Mouse (Mus musculus) urinary bladder, postnatal 36 days (tissue): Measurements from ENCODE around the gene Synpo2l.
"Not testable (repeated sequence)": the region's sequence is repeated elsewhere in the genome, so short reads cannot be mapped to it uniquely, and the experiment has no call there.

Source experiments
- DNase-seq, 2 experiments: peaks; one replicate each; pipeline ENCODE4 v3.0.0; 2022; ENCODE audit warnings: low spot score in 2 of 2, mixed read lengths in 1 of 2

Gene Synpo2l

DNA sequence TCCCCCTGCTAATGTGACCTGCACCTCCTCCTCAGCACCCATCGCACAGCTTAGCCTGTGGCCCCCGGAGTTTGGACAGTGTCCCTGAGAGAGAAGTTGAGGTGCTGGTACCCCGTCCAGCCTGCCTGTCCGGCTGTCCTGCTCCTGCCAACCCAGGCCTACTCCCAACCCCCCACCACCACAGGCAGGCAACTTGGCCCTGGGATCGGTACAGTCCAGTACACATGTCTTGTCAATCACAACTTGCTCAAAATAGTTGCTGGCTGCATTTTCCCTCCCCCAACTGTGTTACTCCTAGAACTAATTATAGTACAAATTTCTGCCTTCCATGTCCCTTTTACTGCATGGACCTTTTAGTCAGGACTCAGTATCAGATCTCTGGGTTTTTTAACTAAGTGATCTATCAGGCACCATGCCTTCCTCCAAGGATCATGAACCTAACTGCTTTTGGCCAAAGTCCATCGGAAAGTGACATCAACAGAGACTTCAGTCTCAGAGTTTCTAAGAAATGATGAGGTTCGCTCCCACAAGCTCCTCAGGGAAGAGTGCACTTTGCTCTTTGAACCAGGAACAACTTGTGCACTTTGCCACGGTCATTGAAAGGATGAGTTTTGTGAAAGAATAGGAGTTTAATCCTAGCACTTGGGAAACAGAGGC, at the start of gene Synpo2l:
TSS of gene Synpo2l (minus strand) at position 201 of the 657 bp plus-strand sequence.
- no peak for DNase-seq

DNA sequence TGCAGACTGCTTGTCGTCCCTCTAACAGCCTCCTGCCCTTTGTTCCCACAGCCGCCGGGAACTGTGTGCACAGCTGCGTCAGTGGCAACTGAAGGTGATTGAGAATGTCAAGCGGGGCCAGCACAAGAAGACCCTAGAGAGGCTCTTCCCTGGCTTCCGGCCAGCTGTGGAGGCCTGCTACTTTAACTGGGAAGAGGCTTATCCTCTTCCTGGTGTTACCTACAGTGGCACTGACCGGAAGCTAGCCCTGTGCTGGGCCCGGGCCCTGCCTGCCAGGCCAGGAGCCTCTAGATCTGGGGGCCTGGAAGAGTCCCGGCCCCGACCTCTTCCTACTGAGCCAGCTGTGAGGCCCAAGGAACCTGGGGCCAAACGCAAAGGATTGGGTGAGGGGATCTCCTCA, 45.7 kb upstream of the Synpo2l start:
- no peak for DNase-seq

DNA sequence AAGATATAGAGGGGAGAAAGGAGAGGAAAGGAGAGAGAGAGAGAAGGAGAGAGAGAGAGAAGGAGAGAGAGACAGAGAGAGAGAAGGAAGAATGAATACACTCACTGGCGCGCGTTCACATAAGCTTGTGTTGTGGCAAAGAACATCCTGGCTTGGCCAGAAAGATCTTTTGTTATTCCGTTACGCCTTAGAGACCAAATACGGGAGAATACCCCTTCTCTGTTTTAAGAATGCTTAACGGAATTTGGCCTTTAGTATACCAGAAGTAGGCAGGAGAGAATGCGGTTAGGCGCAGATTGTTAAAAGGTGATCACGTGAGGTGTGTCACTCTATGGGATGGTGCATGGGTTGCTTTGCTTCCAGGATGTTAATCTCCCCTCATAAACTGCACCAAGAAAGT, 40.1 kb upstream of the Synpo2l start:
- DNase-seq, result no peak

DNA sequence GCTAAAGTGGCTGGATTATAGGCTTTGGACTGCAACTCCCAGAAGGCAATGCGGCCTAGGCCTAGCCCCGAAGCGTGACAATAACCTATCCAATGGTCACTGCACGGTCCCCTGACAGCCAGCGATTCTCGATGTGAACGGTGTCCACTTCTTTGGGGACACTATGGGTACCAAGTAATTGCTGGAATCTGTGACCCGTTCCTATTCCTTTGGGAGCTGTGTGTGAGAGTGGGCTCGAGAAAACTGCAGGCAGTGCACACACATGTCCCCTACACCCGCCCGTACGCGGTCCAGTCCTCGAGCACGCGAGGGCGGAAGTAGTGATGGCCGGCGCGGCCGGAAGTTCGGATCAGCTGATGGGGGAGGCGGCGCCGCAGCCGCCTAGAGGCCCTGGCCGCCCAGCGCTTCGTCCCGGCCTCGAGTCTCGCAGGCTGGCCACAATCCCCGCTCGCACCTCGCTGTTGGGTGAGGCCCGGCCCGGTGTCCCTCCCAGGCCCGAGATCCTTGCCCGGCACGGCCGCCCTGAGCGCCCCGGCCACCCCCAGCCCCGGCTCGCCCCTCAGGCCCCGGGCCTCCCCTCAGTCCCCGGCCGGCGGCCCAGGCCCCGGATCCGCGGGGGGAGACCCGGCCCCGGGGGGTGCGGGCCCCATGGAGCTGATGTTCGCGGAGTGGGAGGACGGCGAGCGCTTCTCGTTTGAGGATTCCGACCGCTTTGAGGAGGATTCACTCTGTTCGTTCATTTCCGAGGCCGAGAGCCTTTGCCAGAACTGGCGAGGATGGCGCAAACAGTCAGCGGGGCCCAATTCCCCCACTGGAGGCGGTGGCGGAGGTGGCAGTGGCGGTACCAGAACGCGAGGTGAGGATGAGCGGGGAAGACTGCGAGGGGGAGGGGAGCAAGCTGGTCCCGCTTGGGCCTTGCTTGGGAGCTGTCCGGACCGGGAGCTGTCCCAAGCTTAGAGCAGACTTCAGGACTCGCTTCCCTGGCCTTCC, 39.3 kb upstream of the Synpo2l start, which contains the start of gene Zswim8:
TSS of gene Zswim8 (plus strand) at position 352 of the 990 bp plus-strand sequence.
- peak; percentile 89 for DNase-seq

DNA sequence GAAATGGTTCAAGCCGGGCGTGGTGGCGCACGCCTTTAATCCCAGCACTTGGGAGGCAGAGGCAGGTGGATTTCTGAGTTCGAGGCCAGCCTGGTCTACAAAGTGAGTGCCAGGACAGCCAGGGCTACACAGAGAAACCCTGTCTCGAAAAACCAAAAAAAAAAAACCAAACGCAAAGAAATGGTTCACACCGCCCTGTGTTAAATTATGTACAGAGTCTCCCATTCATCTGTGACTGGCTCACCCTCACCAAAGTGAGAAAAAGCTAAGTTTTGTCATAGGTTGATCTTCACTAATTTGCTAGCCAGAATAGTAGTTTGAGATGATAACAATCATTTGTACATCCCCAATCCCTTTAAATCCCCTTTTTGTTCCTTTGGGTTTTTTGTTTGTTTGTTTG, 35.3 kb upstream of the Synpo2l start:
- DNase-seq, result not testable (repeated sequence)

DNA sequence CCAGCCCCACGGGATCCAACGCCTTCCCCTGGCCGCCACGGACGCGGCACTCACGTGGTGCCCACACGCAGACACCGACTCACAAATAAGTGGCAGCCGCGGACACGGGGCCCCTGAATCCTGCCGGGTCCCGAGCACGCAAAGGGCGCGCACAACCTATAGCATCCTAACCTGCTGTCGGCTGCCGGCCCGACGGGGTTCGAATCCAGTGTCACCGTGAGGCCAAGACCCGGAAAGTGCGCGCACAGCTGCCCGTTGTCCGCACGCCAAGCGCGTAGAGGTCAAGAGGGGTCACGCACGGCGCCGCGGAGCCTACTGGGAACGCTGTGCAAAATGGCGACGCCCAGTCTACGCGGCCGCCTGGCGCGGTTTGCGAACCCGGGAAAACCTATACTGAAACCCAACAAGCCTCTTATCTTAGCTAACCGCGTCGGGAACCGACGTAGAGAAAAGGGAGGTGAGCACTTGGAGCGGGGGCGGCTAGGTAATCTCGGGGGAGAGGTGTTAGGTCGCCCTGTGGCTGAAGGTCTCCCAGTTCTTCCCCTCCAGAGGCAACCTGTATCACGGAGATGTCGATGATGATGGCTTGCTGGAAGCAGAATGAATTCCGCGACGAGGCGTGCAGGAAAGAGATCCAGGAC, 34.7 kb upstream of the Synpo2l start, which contains the start of gene Chchd1:
TSS of gene Chchd1 (plus strand) at position 266 of the 641 bp plus-strand sequence.
- peak; percentile 90 for DNase-seq

DNA sequence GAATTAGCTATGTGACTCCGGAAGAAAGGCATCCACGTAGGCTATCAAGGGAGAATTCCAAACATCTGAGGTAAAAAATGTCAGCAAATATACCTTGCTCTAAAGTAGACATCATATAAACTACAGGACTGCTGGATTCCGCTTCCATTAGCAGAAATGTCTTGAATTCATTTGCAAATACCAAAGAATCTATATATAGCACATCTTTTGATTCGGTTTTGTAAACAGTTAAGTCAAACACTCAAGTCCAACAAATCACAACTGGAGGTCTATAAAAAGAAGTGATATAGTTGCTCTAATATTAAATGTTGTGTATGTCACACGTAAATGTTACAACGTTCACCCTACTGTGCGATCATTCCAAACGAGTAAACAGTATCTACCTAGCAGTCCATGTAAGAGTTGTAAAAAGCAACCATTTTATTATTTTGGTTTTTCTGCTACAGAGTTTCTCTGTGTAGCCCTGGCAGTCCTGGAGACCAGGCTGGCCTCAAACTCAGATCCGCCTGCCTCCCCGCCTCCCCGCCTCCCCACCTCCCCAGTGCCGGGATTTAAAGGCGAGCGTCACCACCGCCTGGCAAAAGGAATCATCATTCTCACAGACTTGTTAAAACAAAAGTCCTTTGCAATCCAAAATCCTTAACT, 34.1 kb upstream of the Synpo2l start:
- DNase-seq, result no peak

DNA sequence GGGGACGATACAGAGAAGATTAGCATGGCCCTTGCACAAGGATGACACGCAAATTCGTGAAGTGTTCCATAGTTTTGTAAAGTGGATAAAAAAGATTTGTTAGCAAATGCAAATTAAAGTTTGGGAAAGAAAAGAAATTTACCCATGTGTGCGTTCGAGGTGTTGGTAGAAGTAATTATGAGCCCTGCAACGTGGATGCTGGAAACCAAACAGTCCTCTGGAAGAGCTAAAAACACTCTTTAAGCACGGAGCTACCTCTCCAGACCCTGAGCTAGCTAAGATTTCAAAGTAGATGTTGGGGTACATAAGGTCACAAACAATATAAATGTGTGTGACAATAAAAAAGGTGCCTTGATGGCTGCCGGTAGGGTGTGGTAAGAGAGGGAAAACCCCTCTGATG, 33.4 kb upstream of the Synpo2l start:
- no peak for DNase-seq

DNA sequence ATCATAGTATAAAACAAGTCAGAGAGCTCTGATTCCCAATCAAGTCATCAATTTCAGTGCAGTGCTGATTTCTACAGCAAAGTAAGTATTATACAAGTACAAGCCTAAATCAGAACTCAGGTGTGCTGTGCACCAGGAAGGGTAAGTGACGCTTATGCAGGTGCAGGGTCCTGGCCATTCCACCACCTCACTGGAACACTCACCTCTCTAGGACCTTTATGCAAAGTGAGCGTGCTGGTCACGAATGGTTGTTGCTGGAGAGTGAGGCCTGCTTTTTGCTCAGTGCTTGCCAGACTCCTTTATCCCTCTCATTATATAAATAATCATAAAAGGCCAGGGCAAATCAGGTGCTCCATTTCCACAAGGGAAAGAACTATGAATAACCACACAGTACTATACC, 32.2 kb upstream of the Synpo2l start:
- DNase-seq, result no peak

DNA sequence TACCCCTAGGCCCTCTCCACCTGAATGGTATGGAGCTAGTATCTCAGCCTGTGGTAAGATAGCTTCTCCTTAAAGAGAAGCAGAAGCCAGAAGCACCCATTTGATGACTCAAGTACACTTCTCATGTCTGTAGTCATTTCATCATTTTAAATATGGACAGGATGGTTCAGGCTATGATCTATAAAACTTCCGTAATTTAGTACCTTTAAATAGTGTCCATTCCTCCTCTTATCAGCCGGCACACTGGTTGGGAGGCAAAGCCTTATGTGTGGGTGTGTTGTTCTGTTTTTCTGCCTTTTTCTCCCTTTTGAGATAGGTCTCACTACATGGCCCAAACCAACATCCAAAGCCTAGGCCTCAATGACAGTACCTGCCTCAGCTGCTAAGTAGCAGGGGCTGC, 30.4 kb upstream of the Synpo2l start:
- no peak for DNase-seq

DNA sequence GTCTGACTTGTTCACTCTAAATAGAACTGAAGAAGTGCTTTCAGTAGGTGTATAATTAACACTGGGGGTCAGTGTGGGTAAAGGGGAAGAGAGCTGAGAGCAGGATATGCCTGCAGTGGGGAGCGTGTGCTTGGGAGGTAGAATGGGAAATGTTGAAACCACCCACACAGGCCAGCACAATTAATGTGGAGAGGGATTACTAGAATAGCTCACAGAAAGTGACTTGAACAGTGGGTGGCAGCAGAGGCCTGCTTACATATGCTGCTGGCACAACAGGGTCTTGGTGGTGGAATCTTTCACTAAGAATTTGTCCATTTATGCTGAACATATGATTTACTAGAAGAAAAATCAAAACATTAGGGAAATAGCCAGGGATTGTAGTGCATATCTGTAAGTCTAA, 28.8 kb upstream of the Synpo2l start:
- DNase-seq, result peak in 1 of 2 experiments; percentile 36

DNA sequence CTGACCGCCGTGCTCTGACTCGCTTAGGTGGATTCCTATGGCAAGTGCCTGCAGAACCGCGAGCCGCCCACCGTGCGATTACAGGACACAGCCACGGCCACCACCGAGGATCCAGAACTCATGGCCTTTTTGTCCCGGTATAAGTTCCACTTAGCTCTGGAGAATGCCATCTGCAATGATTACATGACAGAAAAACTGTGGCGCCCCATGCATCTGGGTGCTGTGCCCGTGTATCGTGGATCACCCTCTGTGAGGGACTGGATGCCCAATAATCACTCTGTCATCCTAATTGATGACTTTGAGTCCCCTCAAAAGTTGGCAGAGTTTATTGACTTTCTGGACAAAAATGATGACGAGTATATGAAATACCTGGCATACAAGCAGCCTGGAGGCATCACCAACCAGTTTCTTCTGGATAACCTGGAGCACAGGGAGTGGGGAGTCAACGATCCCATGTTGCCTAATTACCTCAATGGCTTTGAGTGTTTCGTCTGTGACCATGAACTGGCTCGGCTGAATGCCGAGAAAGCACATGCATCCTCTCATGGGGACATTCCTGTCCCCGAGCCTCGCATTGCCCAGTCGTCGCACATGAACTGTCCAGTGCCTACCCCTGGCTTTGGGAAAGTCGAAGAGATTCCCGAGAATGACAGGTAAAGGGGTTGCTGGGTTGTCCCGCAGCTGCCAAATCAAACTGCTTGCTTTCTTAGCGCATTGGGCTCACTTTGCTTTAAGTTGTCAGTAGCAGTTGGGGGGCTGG, 27.8 kb upstream of the Synpo2l start:
- no peak for DNase-seq

DNA sequence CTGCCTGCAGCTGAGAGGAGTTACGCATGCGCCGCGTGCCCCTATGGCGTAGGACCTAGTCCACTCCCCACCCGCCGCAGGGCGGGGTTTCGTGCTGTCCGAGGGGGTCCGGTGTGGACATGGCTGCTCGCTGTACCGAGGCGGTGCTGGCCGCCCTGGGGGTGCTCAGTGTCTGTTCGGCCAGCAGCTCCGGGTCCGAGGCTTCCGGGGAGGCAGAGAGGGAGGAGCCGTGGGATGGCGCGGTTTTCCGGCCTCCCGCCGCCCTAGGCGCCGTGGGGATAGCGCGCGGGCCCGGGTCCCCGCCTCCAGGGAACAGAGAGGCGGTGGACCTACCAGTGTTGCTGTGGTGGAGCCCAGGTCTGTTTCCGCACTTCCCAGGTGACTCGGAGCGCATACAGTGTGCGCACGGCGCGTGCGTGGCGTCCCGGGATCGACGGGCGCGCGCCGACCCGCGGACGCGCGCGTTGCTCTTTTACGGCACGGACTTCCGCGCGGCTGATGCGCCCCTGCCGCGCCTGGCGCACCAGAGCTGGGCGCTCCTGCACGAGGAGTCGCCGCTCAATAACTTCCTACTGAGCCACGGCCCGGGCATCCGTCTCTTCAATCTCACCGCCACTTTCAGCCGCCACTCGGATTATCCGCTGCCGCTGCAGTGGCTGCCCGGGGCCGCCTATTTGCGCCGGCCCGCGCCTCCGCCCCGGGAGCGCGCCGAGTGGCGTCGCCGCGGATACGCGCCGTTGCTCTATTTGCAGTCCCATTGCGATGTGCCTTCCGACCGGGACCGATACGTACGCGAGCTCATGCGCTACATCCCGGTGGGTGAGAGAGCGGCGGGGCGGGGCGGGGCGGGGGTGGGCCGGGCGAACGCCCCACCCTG, 27.0 kb upstream of the Synpo2l start, which contains the start of gene Fut11:
TSS of gene Fut11 (plus strand) at position 85 of the 877 bp plus-strand sequence.
- DNase-seq, result peak; percentile 67 to 84

DNA sequence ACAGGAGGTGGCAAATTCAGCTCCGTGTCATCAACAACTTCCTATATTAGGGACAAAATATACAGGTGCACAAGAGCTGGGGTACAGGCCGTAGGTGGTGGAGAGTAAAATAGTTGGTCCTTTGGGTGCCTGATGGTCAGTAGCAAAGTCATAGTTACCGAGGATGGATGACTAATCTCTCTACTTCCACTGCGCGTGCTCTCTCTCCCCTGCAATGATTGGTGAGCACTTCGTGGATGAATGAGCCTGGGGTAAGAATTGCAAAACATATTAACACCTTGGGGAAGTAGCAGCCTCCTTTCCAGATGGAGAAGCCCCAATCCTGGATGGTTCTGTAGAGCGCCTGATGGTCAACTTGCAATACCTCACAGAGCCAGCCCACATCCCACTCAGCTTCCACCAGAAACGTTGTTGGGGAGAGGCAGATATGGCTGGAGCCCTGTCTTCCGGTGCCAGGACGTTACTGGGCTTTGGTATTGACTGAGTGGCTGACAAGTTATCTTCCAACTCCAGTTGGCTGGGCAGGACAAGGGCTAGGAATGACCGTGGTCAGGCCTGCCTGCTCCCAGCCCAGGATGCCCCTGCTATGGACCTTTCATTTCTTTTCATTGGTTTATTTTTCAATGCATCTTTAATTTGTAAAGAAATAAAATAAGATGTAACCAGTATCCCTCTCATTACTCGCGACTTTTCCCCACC, 26.2 kb upstream of the Synpo2l start:
- DNase-seq, result no peak

DNA sequence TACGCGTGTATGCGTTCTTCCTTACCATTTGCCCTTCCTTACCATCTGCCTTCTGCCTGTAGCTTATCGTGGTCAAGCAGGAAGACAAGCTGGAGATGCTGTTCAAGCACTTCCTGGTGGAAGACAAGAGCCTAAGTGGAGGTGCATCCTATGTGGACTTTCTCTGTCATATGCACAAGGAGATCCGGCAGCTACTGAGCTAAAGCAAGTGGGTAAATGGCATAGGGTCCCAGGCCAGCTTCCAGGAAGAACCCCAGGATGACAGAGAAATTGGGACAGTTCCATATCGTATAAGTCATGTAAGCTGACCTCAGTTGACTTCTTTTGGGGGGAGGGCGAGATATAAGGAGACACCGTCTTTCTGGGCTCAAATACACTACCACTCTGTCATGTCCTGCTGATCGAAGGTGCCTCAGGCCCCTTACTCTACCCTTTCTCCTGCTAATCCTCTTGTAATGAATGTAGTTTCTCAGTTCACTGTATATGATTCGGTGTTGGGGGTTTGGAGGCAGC, 25.5 kb upstream of the Synpo2l start:
- DNase-seq, result no peak

DNA sequence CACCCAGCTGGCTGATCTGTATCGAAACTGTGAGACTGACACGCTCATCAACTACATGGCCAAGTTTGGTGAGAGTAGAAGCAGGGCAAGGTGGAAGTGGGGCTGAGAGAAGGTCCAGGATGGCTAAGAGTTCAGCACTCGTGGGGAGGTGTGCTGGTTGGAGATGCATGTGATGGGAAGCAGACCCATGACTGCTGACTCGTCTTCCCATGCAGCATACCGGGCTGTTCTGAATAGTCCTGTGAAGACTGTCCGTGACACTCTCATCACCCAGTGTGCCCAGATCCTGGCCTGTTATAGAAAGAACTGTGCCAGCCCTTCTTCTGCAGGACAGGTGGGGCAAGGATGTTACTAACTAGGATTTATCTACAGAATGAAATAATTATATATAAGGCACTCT, 23.6 kb upstream of the Synpo2l start:
- no peak for DNase-seq

DNA sequence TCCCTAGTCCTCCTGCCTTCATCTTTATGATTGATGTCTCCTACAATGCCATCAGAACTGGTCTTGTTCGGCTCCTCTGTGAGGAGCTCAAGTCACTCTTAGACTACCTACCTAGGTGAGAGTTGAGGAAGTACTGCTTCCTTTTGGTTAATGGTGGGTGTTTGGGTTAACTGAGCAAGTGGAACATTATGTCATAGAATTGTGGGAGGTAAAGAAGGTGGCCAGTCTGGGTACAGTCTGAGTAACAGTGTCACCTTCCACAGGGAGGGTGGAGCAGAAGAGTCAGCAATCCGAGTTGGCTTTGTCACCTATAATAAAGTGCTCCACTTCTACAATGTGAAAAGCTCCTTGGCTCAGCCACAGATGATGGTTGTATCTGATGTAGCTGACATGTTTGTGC, 20.9 kb upstream of the Synpo2l start:
- no peak for DNase-seq

DNA sequence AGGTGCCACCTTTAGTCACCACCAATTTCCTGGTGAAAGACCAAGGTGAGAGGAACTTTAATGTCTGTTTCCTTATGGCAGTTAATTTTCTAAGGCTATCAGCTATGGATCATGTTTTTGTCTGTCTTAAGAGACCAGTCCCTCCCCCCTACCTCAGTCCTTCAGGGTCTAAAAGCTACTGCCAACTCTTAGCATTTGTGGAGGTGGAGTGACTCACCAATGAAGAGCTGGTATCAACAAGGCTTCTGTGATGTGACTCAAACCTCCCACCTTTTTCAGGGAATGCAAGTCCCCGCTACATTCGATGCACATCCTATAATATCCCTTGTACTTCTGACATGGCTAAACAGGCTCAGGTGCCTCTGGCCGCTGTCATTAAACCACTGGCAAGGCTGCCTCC, 18.4 kb upstream of the Synpo2l start:
- DNase-seq, result no peak

DNA sequence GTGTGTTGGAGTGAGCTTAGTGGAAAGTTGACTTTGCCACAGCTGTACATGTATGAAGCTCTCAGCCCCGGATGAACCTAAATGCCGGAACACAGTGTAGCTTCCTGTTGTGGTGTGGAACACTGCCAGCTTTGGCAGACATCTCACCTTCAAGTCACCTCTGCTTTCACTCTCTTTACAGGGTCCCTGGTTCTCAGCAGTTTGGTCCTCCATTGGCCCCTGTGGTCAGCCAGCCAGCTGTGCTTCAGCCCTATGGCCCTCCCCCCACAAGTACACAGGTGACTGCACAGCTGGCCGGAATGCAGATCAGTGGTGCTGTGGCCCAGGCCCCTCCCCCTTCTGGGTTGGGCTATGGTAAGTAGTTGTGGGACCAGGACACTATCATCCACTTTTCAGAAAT, 14.3 kb upstream of the Synpo2l start:
- DNase-seq, result no peak
